Mouse (Mus musculus) MEL (cell line): ENCODE measurements at regions not wholly inside any gene's neighbourhood (a gene's known extent, or its start where the extent isn't known, plus 50 kb on each side); places are given as distances from the start of the nearest gene placed in this dataset.

Source experiments
- CTCF ChIP-seq, 3 experiments: IDR thresholded peaks in 2 of 3; conservative IDR thresholded peaks in 1 of 3; 2 replicates each; pipeline ENCODE4 v1.5.1; 2011 to 2012; ENCODE audit warnings: low read length in 3 of 3, low read depth in 2 of 3, mild to moderate bottlenecking in 2 of 3, improper control_type of control experiment in 1 of 3, inconsistent platforms in 1 of 3, mixed read lengths in 1 of 3, moderate library complexity in 1 of 3; ENCODE audit not compliant: control insufficient read depth in 1 of 3, insufficient read depth in 1 of 3, poor library complexity in 1 of 3, severe bottlenecking in 1 of 3
- GABPA ChIP-seq: IDR thresholded peaks from 2 replicates; pipeline ENCODE4 v1.6.1; 2012; ENCODE audit warnings: low read depth, mild to moderate bottlenecking, inconsistent platforms, low read length, improper control_type of control experiment, moderate library complexity
- GATA1 ChIP-seq: IDR thresholded peaks from 2 replicates; pipeline ENCODE4 v1.6.1; 2011; ENCODE audit warnings: low read depth, low read length, improper control_type of control experiment
- MAFK ChIP-seq: IDR thresholded peaks from 2 replicates; pipeline ENCODE4 v1.6.1; 2011; ENCODE audit warnings: low read depth, mild to moderate bottlenecking, low read length, improper control_type of control experiment, borderline replicate concordance
- MYB ChIP-seq: IDR thresholded peaks from 2 replicates; pipeline ENCODE4 v1.6.1; 2011; ENCODE audit warnings: mild to moderate bottlenecking, low read depth, low read length, improper control_type of control experiment
- MYC ChIP-seq: IDR thresholded peaks from 2 replicates; pipeline ENCODE4 v1.6.1; 2011; ENCODE audit warnings: low read depth, mild to moderate bottlenecking, low read length, improper control_type of control experiment, moderate library complexity
- NRF1 ChIP-seq: IDR thresholded peaks from 2 replicates; pipeline ENCODE4 v1.6.1; 2014; ENCODE audit warnings: low read depth, mild to moderate bottlenecking, inconsistent platforms, low read length, improper control_type of control experiment, moderate library complexity; ENCODE audit not compliant: poor library complexity, insufficient read depth, severe bottlenecking
- POLR2A ChIP-seq, 2 experiments: IDR thresholded peaks; 2 replicates each; pipeline ENCODE4 v1.6.1; 2011 to 2012; ENCODE audit warnings: low read length in 2 of 2, mild to moderate bottlenecking in 2 of 2, control low read depth in 1 of 2, improper control_type of control experiment in 1 of 2, low read depth in 1 of 2, moderate library complexity in 1 of 2; ENCODE audit not compliant: control insufficient read depth in 1 of 2, insufficient read depth in 1 of 2, poor library complexity in 1 of 2
- RAD21 ChIP-seq: IDR thresholded peaks from 2 replicates; pipeline ENCODE4 v1.6.1; 2011; ENCODE audit warnings: mild to moderate bottlenecking, low read depth, low read length, improper control_type of control experiment
- TBP ChIP-seq: IDR thresholded peaks from 2 replicates; pipeline ENCODE4 v1.8.0; 2011; ENCODE audit warnings: low read depth, low read length, improper control_type of control experiment

- TF ChIP-seq CTCF (IDR thresholded peaks at IDR 0.05 in 2 of 3, conservative IDR thresholded peaks at IDR 0.05 in 1 of 3; ENCODE audit: control insufficient read depth in 1 of 3, insufficient read depth in 1 of 3, low read depth in 2 of 3, low read length in 3 of 3, poor library complexity in 1 of 3, severe bottlenecking in 1 of 3), result no peak
- no peak for TF ChIP-seq POLR2A (IDR thresholded peaks at IDR 0.05; ENCODE audit: control insufficient read depth in 1 of 2, insufficient read depth in 1 of 2, low read depth in 1 of 2, low read length in 2 of 2, poor library complexity in 1 of 2)
- TF ChIP-seq MYB, result no peak
- no peak for TF ChIP-seq MYC
- TF ChIP-seq RAD21, result no peak
- no peak for TF ChIP-seq NRF1
- no peak for TF ChIP-seq GATA1
- TF ChIP-seq GABPA, result no peak
- no peak for TF ChIP-seq MAFK
- no peak for TF ChIP-seq TBP
Observed at GRCm38 (mm10) chr8:89271381-89272355, 227.7 kb upstream of the Sall1 start.
